Mouse (Mus musculus) embryonic facial prominence, embryonic 11.5 days (tissue): ENCODE data around the gene Rapgef2. TPM values are rescaled to one million over a fixed set of nuclear protein-coding genes. Genes with fewer than 3 reads are reported as not detected.
"Not testable (repeated sequence)": the region's sequence is repeated elsewhere in the genome, so short reads cannot be mapped to it uniquely, and the experiment has no call there.

Experiments used
- ATAC-seq: fragments of 200-750 bp; cut with Nextera tagmentation; replicated peaks from 2 replicates; pipeline ENCODE4 v1.8.0; 2017; ENCODE audit warnings: low read depth; ENCODE audit not compliant: insufficient number of reproducible peaks, low FRiP score, low TSS enrichment
- DNase-seq: peaks from one replicate; pipeline ENCODE4 v3.0.0-alpha.2; 2015; ENCODE audit warnings: low spot score
- H3K27ac ChIP-seq: fragments of 300-500 bp; sonication (generic); replicated peaks from 2 replicates; pipeline ENCODE4 v1.5.1; 2014; ENCODE audit warnings: mild to moderate bottlenecking, low read depth, low read length, control low read depth
- H3K27me3 ChIP-seq: fragments of 300-500 bp; sonication (generic); 2 replicates; pipeline ENCODE4 v1.6.1; 2014; ENCODE audit warnings: mild to moderate bottlenecking, low read length, moderate library complexity, mixed read lengths; ENCODE audit not compliant: control insufficient read depth, insufficient read depth
- H3K36me3 ChIP-seq: fragments of 300-500 bp; sonication (generic); replicated peaks from 2 replicates; pipeline ENCODE4 v1.6.1; 2014; ENCODE audit warnings: low read depth, mild to moderate bottlenecking, low read length, moderate library complexity, mixed read lengths; ENCODE audit not compliant: control insufficient read depth, insufficient read depth
- H3K4me1 ChIP-seq: fragments of 300-500 bp; sonication (generic); 2 replicates; pipeline ENCODE4 v1.6.1; 2014; ENCODE audit warnings: low read length, mixed read lengths; ENCODE audit not compliant: control insufficient read depth, insufficient read depth
- H3K4me2 ChIP-seq: fragments of 300-500 bp; sonication (generic); 2 replicates; pipeline ENCODE4 v1.6.1; 2014; ENCODE audit warnings: low read depth, mild to moderate bottlenecking, control low read depth, low read length, moderate library complexity
- H3K4me3 ChIP-seq: fragments of 300-500 bp; sonication (generic); 2 replicates; pipeline ENCODE4 v1.5.1; 2014; ENCODE audit warnings: low read depth, low read length, control low read depth
- H3K9ac ChIP-seq: fragments of 300-500 bp; sonication (generic); replicated peaks from 2 replicates; pipeline ENCODE4 v1.6.1; 2014; ENCODE audit warnings: mild to moderate bottlenecking, control low read depth, low read length
- H3K9me3 ChIP-seq: fragments of 300-500 bp; sonication (generic); replicated peaks from 2 replicates; pipeline ENCODE4 v1.6.1; 2016; ENCODE audit warnings: mild to moderate bottlenecking, low read length, inconsistent platforms, mixed read lengths; ENCODE audit not compliant: control insufficient read depth
- WGBS: fragments of 180-500 bp; shearing (Covaris S2); extraction: QIAGEN DNeasy Blood & Tissue Kit; methylation state at CpG from one replicate; pipeline ENCODE4 v1.1.7; 2014; 5-methylcytosine and 5-hydroxymethylcytosine counted together
- polyA plus RNA-seq: library from polyadenylated mRNA; unstranded; fragments of >200 nt; fragmentation: Nextera tagmentation; extraction: Ambion mirVana; gene quantifications from 2 replicates; pipeline ENCODE4 v1.2.1, GENCODE M21; 2014

The Rapgef2 gene
- polyA plus RNA-seq, 1 experiment from 2014 or later: 6.8 TPM

GRCm38 (mm10) chr3:79178708-79179107 lies 107.6 kb downstream of the Rapgef2 start:
- H3K27ac ChIP-seq: no peak overlapping the region
- DNase-seq (no peak), ATAC-seq (no peak)
- H3K27me3 ChIP-seq: no peaks in the 10 kb centered on the region
- H3K36me3 ChIP-seq: no peaks in the 10 kb centered on the region
- H3K4me1 ChIP-seq: 0 out of 2 replicates have a peak, but pooled peaks cover 4% of the 10 kb centered on the region
- H3K9me3 ChIP-seq: no peaks in the 10 kb centered on the region
- H3K9ac ChIP-seq: no peak overlapping the region
- no peak overlapping the region for H3K4me2 ChIP-seq
- no peak overlapping the region for H3K4me3 ChIP-seq
- WGBS: 67% methylated on average over 3 of the region's 3 CpGs

DNA sequence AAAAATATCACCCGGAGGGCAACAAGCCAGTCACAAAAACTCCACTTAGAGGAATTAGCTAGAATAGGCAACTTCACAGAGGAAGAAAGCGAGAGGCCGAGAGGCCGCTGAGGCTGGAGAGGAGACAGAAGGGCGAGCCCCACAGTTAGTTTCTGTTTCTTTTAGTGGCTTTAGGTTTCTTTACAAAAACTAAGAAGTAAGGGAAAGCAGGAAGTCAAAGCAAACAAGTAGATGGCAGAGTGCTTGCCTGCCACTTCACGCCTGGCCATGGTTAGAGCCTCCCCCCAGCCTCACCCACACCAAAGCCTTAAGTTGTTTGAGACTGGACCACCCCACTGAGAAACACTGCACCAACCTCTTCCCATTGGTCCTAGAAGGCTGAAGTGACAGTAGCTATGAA lies 108.2 kb downstream of the Rapgef2 start:
- ATAC-seq (no peak), DNase-seq (no peak)
- H3K36me3 ChIP-seq: no peaks in the 10 kb centered on the region
- 63% methylated on average over 6 of the region's 6 CpGs for WGBS
- H3K9me3 ChIP-seq: no peaks in the 10 kb centered on the region
- no peak overlapping the region for H3K9ac ChIP-seq
- H3K4me2 ChIP-seq: no peak overlapping the region
- no peaks in the 10 kb centered on the region for H3K27me3 ChIP-seq
- no peak overlapping the region for H3K27ac ChIP-seq
- H3K4me1 ChIP-seq: 0 out of 2 replicates have a peak, but pooled peaks cover 4% of the 10 kb centered on the region
- no peak overlapping the region for H3K4me3 ChIP-seq

- Histone ChIP-seq H3K4me2 (no peak overlapping the region), H3K9ac (no peak overlapping the region), H3K27me3 (no peaks in the 10 kb centered on the region), H3K36me3 (no peaks in the 10 kb centered on the region), H3K9me3 (no peaks in the 10 kb centered on the region), H3K4me1 (0 out of 2 replicates have a peak, but pooled peaks cover 4% of the 10 kb centered on the region), H3K4me3 (no peak overlapping the region), H3K27ac (no peak overlapping the region)
- DNase-seq (no peak), ATAC-seq (no peak)
- WGBS: 89% methylated on average over 8 of the region's 8 CpGs
Measured at GRCm38 (mm10) chr3:79177136-79177870, 109.0 kb downstream of the Rapgef2 start.

GRCm38 (mm10) chr3:79174168-79174567 lies 112.1 kb downstream of the Rapgef2 start:
- WGBS: 86% methylated on average over 6 of the region's 6 CpGs
- H3K9ac ChIP-seq: no peak overlapping the region
- H3K36me3 ChIP-seq: no peaks in the 10 kb centered on the region
- no peak overlapping the region for H3K27ac ChIP-seq
- no peak overlapping the region for H3K4me3 ChIP-seq
- H3K4me1 ChIP-seq: no peaks in the 10 kb centered on the region
- no peaks in the 10 kb centered on the region for H3K27me3 ChIP-seq
- DNase-seq: no peak
- no peaks in the 10 kb centered on the region for H3K9me3 ChIP-seq
- ATAC-seq: no peak
- H3K4me2 ChIP-seq: no peak overlapping the region

DNA sequence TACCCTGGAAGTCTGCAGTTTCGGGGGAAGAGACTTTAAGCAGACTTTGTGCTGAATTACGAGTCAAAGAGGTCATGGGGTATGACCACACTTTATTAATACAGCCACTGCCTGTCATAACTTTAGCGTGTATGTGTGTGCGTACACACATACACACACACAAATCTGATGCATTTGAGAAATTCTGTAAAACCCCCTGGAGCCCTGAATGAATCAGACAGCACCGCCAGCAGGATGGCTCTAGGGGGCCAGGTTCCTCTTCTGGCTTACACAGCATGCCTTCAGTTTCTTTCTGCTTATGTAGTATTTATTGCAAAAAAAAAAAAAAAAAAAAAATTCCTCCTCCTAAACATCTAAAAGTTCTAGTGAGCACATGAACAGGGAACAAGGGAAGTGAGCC lies 113.0 kb downstream of the Rapgef2 start:
- Histone ChIP-seq H3K4me2 (no peak overlapping the region), H3K4me1 (no peaks in the 10 kb centered on the region), H3K9ac (no peak overlapping the region), H3K27ac (no peak overlapping the region), H3K9me3 (no peaks in the 10 kb centered on the region), H3K27me3 (no peaks in the 10 kb centered on the region), H3K4me3 (no peak overlapping the region), H3K36me3 (no peaks in the 10 kb centered on the region)
- no peak for DNase-seq
- WGBS: 90% methylated on average over 5 of the region's 5 CpGs
- ATAC-seq: no peak

GRCm38 (mm10) chr3:79171146-79171545 lies 115.2 kb downstream of the Rapgef2 start:
- ATAC-seq, H3K27me3 ChIP-seq, H3K36me3 ChIP-seq, H3K27ac ChIP-seq, H3K4me3 ChIP-seq, H3K9me3 ChIP-seq, H3K4me1 ChIP-seq, DNase-seq, H3K9ac ChIP-seq, H3K4me2 ChIP-seq: not testable (repeated sequence)
- WGBS: 96% methylated on average over 8 of the region's 8 CpGs

DNA sequence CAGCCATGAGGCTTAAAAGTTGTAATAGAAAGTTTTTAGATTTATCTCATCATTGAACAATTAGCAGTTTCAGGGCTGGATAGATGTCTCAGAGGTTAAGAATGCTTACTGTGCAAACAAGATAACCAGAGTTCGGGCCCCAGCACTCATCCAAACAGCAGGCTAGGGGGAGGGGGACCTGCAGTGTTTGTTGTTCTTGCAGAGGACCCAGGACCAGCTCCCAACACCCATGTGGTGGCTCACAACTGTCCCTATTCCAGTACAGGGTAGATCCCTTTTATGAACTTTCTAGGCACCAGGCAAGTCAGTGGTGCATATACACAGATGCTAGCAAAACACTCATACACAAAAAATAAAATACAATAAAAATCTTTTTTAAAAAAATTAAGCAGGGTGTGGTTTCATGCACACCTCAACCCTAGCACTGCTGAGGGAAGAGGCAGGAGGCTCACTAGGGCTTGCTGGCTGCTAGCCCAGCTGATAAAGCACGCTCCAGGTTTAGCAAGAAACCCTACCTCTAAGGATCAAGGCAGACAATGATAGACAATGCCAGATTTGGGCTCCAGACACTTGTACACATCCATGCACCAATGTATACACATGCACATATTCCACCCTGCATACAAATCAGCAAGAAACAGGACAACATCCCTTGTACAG lies 118.0 kb downstream of the Rapgef2 start:
- Histone ChIP-seq H3K4me2 (no peak overlapping the region), H3K4me1 (no peaks in the 10 kb centered on the region), H3K36me3 (no peaks in the 10 kb centered on the region), H3K9me3 (no peaks in the 10 kb centered on the region), H3K27me3 (no peaks in the 10 kb centered on the region), H3K4me3 (no peak overlapping the region), H3K27ac (no peak overlapping the region), H3K9ac (no peak overlapping the region)
- ATAC-seq: no peak
- WGBS: 58% methylated on average over 2 of the region's 2 CpGs
- DNase-seq: no peak

DNA sequence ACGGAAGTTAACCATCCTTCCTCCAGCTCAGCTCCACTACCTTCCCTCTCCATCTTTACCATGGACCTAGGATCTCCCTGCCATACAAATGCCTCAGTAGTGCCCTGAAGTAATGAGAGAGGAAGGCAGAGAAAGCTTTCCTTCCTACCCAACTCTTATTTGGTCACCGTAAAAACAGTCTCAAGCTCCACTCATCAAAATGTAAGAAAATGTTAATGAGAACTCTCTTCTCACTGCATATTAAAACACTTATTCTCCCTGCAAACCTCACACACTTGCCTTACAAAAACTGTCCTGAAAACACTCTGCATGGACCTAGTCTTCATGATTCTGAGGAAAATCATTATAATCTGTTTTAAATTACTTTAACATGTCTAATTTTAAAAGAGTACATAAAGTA lies 118.7 kb downstream of the Rapgef2 start:
- H3K9me3 ChIP-seq: no peaks in the 10 kb centered on the region
- DNase-seq (no peak), ATAC-seq (no peak)
- no peaks in the 10 kb centered on the region for H3K27me3 ChIP-seq
- H3K36me3 ChIP-seq: no peaks in the 10 kb centered on the region
- 93% methylated on average over 2 of the region's 2 CpGs for WGBS
- no peak overlapping the region for H3K9ac ChIP-seq
- H3K4me2 ChIP-seq: no peak overlapping the region
- no peak overlapping the region for H3K4me3 ChIP-seq
- H3K27ac ChIP-seq: no peak overlapping the region
- no peaks in the 10 kb centered on the region for H3K4me1 ChIP-seq
